Mouse (Mus musculus) embryonic facial prominence, embryonic 12.5 days (tissue): ENCODE data around the gene Rgs4. TPM values are rescaled to one million over a fixed set of nuclear protein-coding genes. Genes with fewer than 3 reads are reported as not detected.

Source experiments
- polyA plus RNA-seq: library from polyadenylated mRNA; unstranded; fragments of >200 nt; fragmentation: Nextera tagmentation; extraction: Ambion mirVana; gene quantifications from 2 replicates; pipeline ENCODE4 v1.2.1, GENCODE M21; 2016

The Rgs4 gene
- polyA plus RNA-seq, 1 experiment from 2014 or later: 10.2 TPM

Other genes starting within 250 kb of the Rgs4 start
- 57.3 and 61.4 TPM in 2 replicates for gene Nuf2, start 216.2 kb downstream of the Rgs4 start, polyA plus RNA-seq
- 2.2 and 2.4 TPM in 2 replicates for gene Rgs5, start 92.1 kb downstream of the Rgs4 start, polyA plus RNA-seq
- 0.47 TPM in 1 of 2 replicates, not detected in the other for gene Ccdc190, start 181.0 kb upstream of the Rgs4 start, polyA plus RNA-seq
- gene Hsd17b7, start 221.6 kb upstream of the Rgs4 start, polyA plus RNA-seq: 20.3 and 23.8 TPM in 2 replicates